Mouse (Mus musculus) bone marrow macrophage, adult 2 months (primary cell): Measurements from ENCODE around the gene Olfr193.
"Not testable (repeated sequence)": the region's sequence is repeated elsewhere in the genome, so short reads cannot be mapped to it uniquely, and the experiment has no call there.

Source experiments
- CTCF ChIP-seq: IDR thresholded peaks from 2 replicates; pipeline ENCODE4 v1.5.1; 2012; ENCODE audit warnings: low read depth, mild to moderate bottlenecking, low read length, moderate library complexity
- POLR2A ChIP-seq: IDR thresholded peaks from 2 replicates; pipeline ENCODE4 v1.6.1; 2012; ENCODE audit warnings: mild to moderate bottlenecking, low read depth, low read length, borderline replicate concordance

- not testable (repeated sequence) for TF ChIP-seq POLR2A, CTCF
These were observed 3.2 kb downstream of the Olfr193 start for GRCm38 (mm10) chr16:59108522-59108921.
